Mouse (Mus musculus): ENCODE results near the gene Reg4. TPM values are rescaled to one million over a fixed set of nuclear protein-coding genes. Genes with fewer than 3 reads are reported as not detected.

Gene Reg4
- polyA plus RNA-seq (2015; fragmentation: Nextera tagmentation; extraction: Ambion mirVana), result 0.30 and 1.1 TPM in 2 replicates

DNA sequence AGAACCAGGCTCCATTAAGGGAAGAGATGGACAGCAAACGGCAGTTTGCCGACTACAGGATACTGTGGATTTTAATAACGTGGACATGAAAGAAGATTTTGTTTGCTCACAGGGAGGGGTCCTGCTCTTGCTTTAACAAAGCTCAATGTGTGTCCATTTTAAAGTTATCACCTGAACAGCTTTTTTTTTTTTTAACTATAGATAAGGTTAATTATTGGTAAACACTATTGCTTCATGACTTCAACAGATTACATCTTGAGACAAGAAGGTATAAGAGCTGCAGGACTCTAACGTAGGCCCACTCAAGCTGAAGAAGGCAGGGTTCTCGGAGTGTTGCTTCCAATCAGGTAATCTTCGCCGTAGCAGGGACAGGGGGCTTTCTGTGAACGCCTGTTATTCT lies at the start of gene Reg4:
TSS of gene Reg4 (plus strand) at position 301 of the 400 bp plus-strand sequence.
- no peak for ATAC-seq (ENCODE audit: insufficient read depth, low FRiP score)

DNA sequence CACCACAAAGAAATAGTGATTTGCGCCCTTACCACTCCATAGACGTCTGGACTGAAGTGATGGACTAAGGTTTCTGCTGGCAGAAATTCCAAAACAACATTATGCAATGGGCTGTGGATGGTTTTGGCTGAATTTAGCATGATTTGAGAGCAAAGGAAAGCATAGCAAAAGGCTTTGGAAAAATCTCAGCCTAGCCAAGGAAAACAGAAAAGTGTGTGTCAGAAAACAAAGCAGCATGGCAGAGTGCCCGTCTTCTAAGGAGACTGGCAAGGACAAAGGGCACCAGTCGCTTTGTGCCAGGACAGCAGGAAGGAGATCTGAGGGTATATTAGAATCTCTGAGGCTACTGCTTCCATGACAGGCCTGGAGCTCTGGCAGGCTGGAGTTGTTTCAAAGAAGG lies 43.6 kb upstream of the Reg4 start:
- Histone ChIP-seq H3K36me3 (ENCODE audit: control insufficient read depth, insufficient read depth, low read length) (no peaks in the 10 kb centered on the region), H3K4me2 (ENCODE audit: low read depth, low read length) (no peak overlapping the region), H3K9ac (ENCODE audit: low read length) (no peak overlapping the region), H3K27ac (ENCODE audit: low read length) (no peak overlapping the region), H3K4me1 (ENCODE audit: control insufficient read depth, insufficient read depth, low read length) (no peaks in the 10 kb centered on the region), H3K4me3 (replicated peaks; ENCODE audit: low read length) (no peak overlapping the region), H3K27me3 (ENCODE audit: control insufficient read depth, insufficient read depth, low read length) (no peaks in the 10 kb centered on the region), H3K9me3 (replicated peaks; ENCODE audit: control insufficient read depth, low read length) (peaks cover 5% of the 10 kb centered on the region; the same call in 1 of the 2 replicates)
- 79% methylated on average over 4 of the region's 4 CpGs for WGBS
- no peak for ATAC-seq (ENCODE audit: insufficient read depth, low FRiP score)

More for the DNA sequence above, at the start of gene Reg4:
- Histone ChIP-seq H3K9me3 (replicated peaks; ENCODE audit: control insufficient read depth, low read length) (no peaks in the 10 kb centered on the region), H3K4me1 (ENCODE audit: control insufficient read depth, insufficient read depth, low read length) (0 out of 2 replicates have a peak, but pooled peaks cover 3% of the 10 kb centered on the region), H3K4me2 (ENCODE audit: low read depth, low read length) (no peak within 1 kb of the TSS), H3K27me3 (ENCODE audit: control insufficient read depth, insufficient read depth, low read length) (no peaks in the 10 kb centered on the region), H3K9ac (ENCODE audit: low read length) (no peak within 1 kb of the TSS), H3K4me3 (replicated peaks; ENCODE audit: low read length) (no peak within 1 kb of the TSS), H3K27ac (ENCODE audit: low read length) (no peak within 1 kb of the TSS), H3K36me3 (ENCODE audit: control insufficient read depth, insufficient read depth, low read length) (no peaks in the 10 kb centered on the region)
- WGBS, result 70% methylated on average over 8 of the region's 8 CpGs

DNA sequence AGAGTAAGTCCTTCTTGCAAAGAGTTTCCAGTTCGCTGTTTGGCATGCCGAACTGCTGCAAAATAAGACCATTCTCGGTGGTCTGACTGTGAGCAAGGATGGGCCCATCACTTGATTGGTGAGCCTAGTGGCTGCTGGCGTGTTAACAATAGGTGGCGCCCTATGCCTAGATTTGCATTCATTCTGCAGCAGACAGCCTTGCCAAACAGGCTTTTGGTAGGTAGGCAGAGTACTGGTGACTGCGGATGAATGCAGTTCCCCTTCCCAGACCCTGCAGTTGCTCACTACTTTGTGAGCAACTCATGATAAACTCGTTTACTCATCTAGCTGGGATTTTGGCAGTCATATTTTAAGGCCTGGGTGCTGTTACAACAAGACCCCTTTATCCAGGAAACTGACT lies 41.2 kb upstream of the Reg4 start:
- Histone ChIP-seq H3K9ac (ENCODE audit: low read length) (no peak overlapping the region), H3K9me3 (replicated peaks; ENCODE audit: control insufficient read depth, low read length) (peaks cover 5% of the 10 kb centered on the region; the same call in 1 of the 2 replicates), H3K4me3 (replicated peaks; ENCODE audit: low read length) (no peak overlapping the region), H3K27me3 (ENCODE audit: control insufficient read depth, insufficient read depth, low read length) (no peaks in the 10 kb centered on the region), H3K27ac (ENCODE audit: low read length) (no peak overlapping the region), H3K36me3 (ENCODE audit: control insufficient read depth, insufficient read depth, low read length) (no peaks in the 10 kb centered on the region), H3K4me1 (ENCODE audit: control insufficient read depth, insufficient read depth, low read length) (no peaks in the 10 kb centered on the region), H3K4me2 (ENCODE audit: low read depth, low read length) (no peak overlapping the region)
- no peak for ATAC-seq (ENCODE audit: insufficient read depth, low FRiP score)
- 25% methylated on average over 7 of the region's 7 CpGs for WGBS

DNA sequence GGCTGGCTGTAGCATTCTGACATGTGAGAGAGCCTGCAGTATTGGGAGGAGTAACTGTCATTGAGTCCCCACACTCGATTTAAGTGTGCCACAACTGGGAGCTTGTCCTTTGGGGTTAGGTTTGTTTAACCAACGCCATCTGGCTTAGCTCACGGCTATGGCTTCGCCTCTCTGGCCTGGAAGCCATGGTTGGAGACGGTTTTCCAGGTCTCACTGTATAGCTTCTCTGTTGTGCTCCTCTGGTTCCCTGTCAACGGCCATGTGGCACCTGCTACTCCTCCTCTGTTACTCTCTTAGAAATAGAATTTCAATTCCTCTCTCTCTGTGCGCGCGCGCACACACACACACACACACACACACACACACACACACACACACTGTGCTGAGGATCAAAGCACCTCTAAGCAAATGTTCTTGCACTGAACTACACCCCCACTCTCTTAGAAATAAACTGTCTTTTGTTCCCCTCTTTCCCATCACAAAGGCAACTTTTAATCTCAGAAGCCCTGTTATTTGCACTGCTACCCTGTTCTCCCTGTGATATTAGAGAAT lies 36.7 kb upstream of the Reg4 start:
- Histone ChIP-seq H3K4me3 (replicated peaks; ENCODE audit: low read length) (no peak overlapping the region), H3K27me3 (ENCODE audit: control insufficient read depth, insufficient read depth, low read length) (no peaks in the 10 kb centered on the region), H3K9ac (ENCODE audit: low read length) (no peak overlapping the region), H3K4me1 (ENCODE audit: control insufficient read depth, insufficient read depth, low read length) (no peaks in the 10 kb centered on the region), H3K4me2 (ENCODE audit: low read depth, low read length) (no peak overlapping the region), H3K36me3 (ENCODE audit: control insufficient read depth, insufficient read depth, low read length) (no peaks in the 10 kb centered on the region), H3K27ac (ENCODE audit: low read length) (no peak overlapping the region), H3K9me3 (replicated peaks; ENCODE audit: control insufficient read depth, low read length) (no peaks in the 10 kb centered on the region)
- no peak for ATAC-seq (ENCODE audit: insufficient read depth, low FRiP score)
- 47% methylated on average over 10 of the region's 10 CpGs for WGBS

DNA sequence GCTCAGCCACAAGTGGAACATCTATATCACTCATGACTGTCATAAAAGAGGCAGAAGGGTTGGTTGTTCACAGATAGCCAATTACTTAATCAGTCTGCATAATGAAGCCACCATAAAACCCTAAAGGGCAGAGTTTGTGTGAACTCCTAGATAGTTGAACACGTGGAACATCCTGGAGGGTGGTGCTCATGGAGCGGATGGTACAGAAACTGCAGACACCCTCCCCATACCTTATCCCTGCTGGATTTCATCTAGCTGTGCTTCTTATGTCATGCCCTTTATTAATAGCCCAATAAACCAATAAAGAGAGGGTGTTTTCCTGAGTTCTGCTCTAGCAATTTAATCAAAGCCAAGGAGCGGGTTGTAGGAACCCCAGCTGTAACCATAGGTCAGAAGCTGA lies 34.2 kb upstream of the Reg4 start:
- ATAC-seq (ENCODE audit: insufficient read depth, low FRiP score), result no peak; the same call in 1 of the 2 replicates
- Histone ChIP-seq H3K27me3 (ENCODE audit: control insufficient read depth, insufficient read depth, low read length) (no peaks in the 10 kb centered on the region), H3K4me3 (replicated peaks; ENCODE audit: low read length) (no peak overlapping the region), H3K9me3 (replicated peaks; ENCODE audit: control insufficient read depth, low read length) (no peaks in the 10 kb centered on the region), H3K36me3 (ENCODE audit: control insufficient read depth, insufficient read depth, low read length) (no peaks in the 10 kb centered on the region), H3K4me1 (ENCODE audit: control insufficient read depth, insufficient read depth, low read length) (no peaks in the 10 kb centered on the region), H3K4me2 (ENCODE audit: low read depth, low read length) (no peak overlapping the region), H3K27ac (ENCODE audit: low read length) (no peak overlapping the region), H3K9ac (ENCODE audit: low read length) (no peak overlapping the region)
- WGBS, result 79% methylated on average over 3 of the region's 3 CpGs

GRCm38 (mm10) chr3:98197711-98198532 lies 24.0 kb upstream of the Reg4 start:
- 20% methylated on average over 9 of the region's 9 CpGs for whole genome bisulfite sequencing
- H3K27me3 ChIP-seq (ENCODE audit: control insufficient read depth, insufficient read depth, low read length), result no peaks in the 10 kb centered on the region
- no peaks in the 10 kb centered on the region for H3K36me3 ChIP-seq (ENCODE audit: control insufficient read depth, insufficient read depth, low read length)
- H3K4me2 ChIP-seq (ENCODE audit: low read depth, low read length), result no peak overlapping the region
- H3K4me1 ChIP-seq (ENCODE audit: control insufficient read depth, insufficient read depth, low read length), result peaks cover 7% of the 10 kb centered on the region
- ATAC-seq (ENCODE audit: insufficient read depth, low FRiP score), result peak; percentile 77; the same call in 1 of the 2 replicates
- H3K9ac ChIP-seq (ENCODE audit: low read length), result no peak overlapping the region
- peak overlapping the region; percentile 14 for H3K27ac ChIP-seq (ENCODE audit: low read length)
- no peak overlapping the region for H3K4me3 ChIP-seq (replicated peaks; ENCODE audit: low read length)
- H3K9me3 ChIP-seq (replicated peaks; ENCODE audit: control insufficient read depth, low read length), result no peaks in the 10 kb centered on the region

- Histone ChIP-seq H3K4me2 (ENCODE audit: low read depth, low read length) (no peak overlapping the region), H3K9ac (ENCODE audit: low read length) (no peak overlapping the region), H3K4me1 (ENCODE audit: control insufficient read depth, insufficient read depth, low read length) (peaks cover 7% of the 10 kb centered on the region), H3K9me3 (replicated peaks; ENCODE audit: control insufficient read depth, low read length) (no peaks in the 10 kb centered on the region), H3K27me3 (ENCODE audit: control insufficient read depth, insufficient read depth, low read length) (no peaks in the 10 kb centered on the region), H3K27ac (ENCODE audit: low read length) (no peak overlapping the region), H3K4me3 (replicated peaks; ENCODE audit: low read length) (no peak overlapping the region), H3K36me3 (ENCODE audit: control insufficient read depth, insufficient read depth, low read length) (no peaks in the 10 kb centered on the region)
- peak; percentile 44; the same call in 1 of the 2 replicates for ATAC-seq (ENCODE audit: insufficient read depth, low FRiP score)
- WGBS, result 49% methylated on average over 5 of the region's 5 CpGs
Measured at GRCm38 (mm10) chr3:98199747-98200146, 22.2 kb upstream of the Reg4 start.

GRCm38 (mm10) chr3:98203282-98203681 lies 18.7 kb upstream of the Reg4 start:
- Histone ChIP-seq H3K9me3 (replicated peaks; ENCODE audit: control insufficient read depth, low read length) (no peaks in the 10 kb centered on the region), H3K27me3 (ENCODE audit: control insufficient read depth, insufficient read depth, low read length) (no peaks in the 10 kb centered on the region), H3K27ac (ENCODE audit: low read length) (no peak overlapping the region), H3K4me3 (replicated peaks; ENCODE audit: low read length) (no peak overlapping the region), H3K4me1 (ENCODE audit: control insufficient read depth, insufficient read depth, low read length) (0 out of 2 replicates have a peak, but pooled peaks cover under 1% of the 10 kb centered on the region), H3K36me3 (ENCODE audit: control insufficient read depth, insufficient read depth, low read length) (no peaks in the 10 kb centered on the region), H3K9ac (ENCODE audit: low read length) (no peak overlapping the region), H3K4me2 (ENCODE audit: low read depth, low read length) (no peak overlapping the region)
- WGBS, result 47% methylated on average over 5 of the region's 5 CpGs
- ATAC-seq (ENCODE audit: insufficient read depth, low FRiP score), result no peak

- Histone ChIP-seq H3K4me1 (ENCODE audit: control insufficient read depth, insufficient read depth, low read length) (no peaks in the 10 kb centered on the region), H3K27me3 (ENCODE audit: control insufficient read depth, insufficient read depth, low read length) (no peaks in the 10 kb centered on the region), H3K4me2 (ENCODE audit: low read depth, low read length) (no peak overlapping the region), H3K4me3 (replicated peaks; ENCODE audit: low read length) (no peak overlapping the region), H3K36me3 (ENCODE audit: control insufficient read depth, insufficient read depth, low read length) (no peaks in the 10 kb centered on the region), H3K9ac (ENCODE audit: low read length) (no peak overlapping the region), H3K27ac (ENCODE audit: low read length) (no peak overlapping the region), H3K9me3 (replicated peaks; ENCODE audit: control insufficient read depth, low read length) (no peaks in the 10 kb centered on the region)
- 14% methylated on average over 3 of the region's 3 CpGs for WGBS
- no peak for ATAC-seq (ENCODE audit: insufficient read depth, low FRiP score)
Measured at GRCm38 (mm10) chr3:98206977-98207376, 15.0 kb upstream of the Reg4 start.

All from stomach, embryonic 16.5 days (tissue).